Mouse (Mus musculus): ENCODE measurements around the gene Cdh11. TPM values are rescaled to one million over a fixed set of nuclear protein-coding genes. Genes with fewer than 3 reads are reported as not detected.
"Not testable (repeated sequence)": the region's sequence is repeated elsewhere in the genome, so short reads cannot be mapped to it uniquely, and the experiment has no call there.

Cdh11 gene
- polyA plus RNA-seq, 1 experiment from 2014 or later: 194 TPM

DNA sequence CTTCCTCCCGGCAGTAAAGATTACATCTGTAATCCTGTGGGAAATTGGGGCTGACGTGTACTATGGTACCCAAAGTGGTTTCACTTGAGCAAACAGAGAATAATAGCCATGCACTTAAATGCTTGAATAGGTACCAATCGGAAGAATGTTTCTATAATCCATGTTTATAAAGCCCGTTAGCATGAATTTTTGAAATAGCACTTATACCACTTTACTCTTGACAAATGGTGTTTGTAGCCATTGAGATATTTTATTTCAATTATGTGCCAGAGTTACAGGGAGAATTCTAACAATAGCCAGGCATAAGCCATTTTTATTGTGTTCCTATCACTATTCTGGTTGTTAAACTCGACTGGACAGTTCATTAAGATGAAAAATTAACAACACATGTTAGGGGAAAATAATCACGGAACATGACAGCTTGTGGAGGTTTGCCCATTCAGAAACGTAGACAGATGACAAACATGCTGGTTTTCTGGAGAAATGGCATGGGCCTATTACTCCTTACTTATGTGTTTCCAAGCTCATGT, 80.0 kb downstream of the Cdh11 start:
- H3K36me3 ChIP-seq: peaks cover 12% of the 10 kb centered on the region; the same call in 1 of the 2 replicates
- ATAC-seq (ENCODE audit: insufficient number of reproducible peaks, insufficient read depth, low FRiP score, low TSS enrichment, low read depth): no peak
- no peaks in the 10 kb centered on the region for H3K9me3 ChIP-seq
- no peak overlapping the region for H3K27ac ChIP-seq
- H3K4me1 ChIP-seq: 0 out of 2 replicates have a peak, but pooled peaks cover 7% of the 10 kb centered on the region
- 59% methylated on average over 7 of the region's 7 CpGs for WGBS
- H3K4me3 ChIP-seq: no peak overlapping the region
- H3K4me2 ChIP-seq: no peak overlapping the region
- H3K27me3 ChIP-seq: no peaks in the 10 kb centered on the region
- no peak overlapping the region for H3K9ac ChIP-seq

DNA sequence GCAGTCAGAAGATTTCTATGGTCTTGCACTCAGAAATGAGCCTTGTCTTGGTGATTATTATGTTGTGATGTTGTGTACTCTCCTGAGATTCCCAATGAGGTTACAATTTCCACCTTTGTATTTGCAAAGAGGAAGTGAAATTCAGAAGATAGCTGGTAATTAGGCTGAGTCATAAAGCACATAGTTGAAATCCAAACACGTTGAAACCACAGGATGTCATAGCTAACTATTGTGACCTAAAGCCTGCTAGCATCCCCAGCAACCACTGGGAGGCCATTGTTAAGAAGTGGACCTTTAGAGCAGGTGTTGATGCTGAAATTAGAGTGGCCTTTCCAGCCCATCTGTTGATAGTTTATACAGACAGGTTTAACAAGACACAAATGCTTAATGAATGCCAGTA, 85.2 kb downstream of the Cdh11 start:
- no peaks in the 10 kb centered on the region for H3K27me3 ChIP-seq
- H3K9me3 ChIP-seq: no peaks in the 10 kb centered on the region
- H3K27ac ChIP-seq: no peak overlapping the region
- WGBS: 60% methylated on average over 1 of the region's 1 CpGs
- H3K4me1 ChIP-seq: no peaks in the 10 kb centered on the region
- no peak overlapping the region for H3K4me2 ChIP-seq
- no peak for ATAC-seq (ENCODE audit: insufficient number of reproducible peaks, insufficient read depth, low FRiP score, low TSS enrichment, low read depth)
- no peak overlapping the region for H3K4me3 ChIP-seq
- H3K9ac ChIP-seq: no peak overlapping the region
- peaks cover 8% of the 10 kb centered on the region; the same call in 1 of the 2 replicates for H3K36me3 ChIP-seq

DNA sequence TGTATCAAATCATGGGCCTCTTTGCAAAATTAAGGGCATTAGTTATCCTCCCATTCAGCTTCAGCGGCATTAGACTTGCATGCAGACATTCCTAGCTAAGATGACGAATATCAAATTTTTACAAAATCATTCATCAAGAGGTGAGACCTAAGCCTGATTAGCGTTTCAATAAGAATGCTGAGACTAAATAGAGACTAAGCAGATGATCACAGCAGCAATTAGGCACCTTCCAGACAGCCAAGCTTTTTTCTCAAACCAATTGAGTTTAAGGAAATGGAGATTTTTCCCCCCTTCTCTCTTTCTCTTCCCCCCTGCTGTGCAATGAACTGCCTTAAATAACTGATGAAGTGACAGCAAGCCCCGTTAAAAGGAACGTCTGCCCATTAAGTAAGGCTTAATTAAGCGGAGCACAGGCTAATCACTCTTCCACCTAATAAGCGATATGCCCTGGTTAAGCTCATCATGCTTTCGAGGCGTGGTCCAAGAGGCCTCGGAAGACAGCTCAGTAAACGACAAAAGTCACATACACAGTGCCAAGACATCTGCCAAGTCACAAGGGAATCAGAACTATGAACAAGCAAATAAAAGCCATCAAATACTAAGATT, 87.1 kb downstream of the Cdh11 start:
- Histone ChIP-seq H3K4me2 (no peak overlapping the region), H3K9me3 (no peaks in the 10 kb centered on the region), H3K27me3 (no peaks in the 10 kb centered on the region), H3K4me1 (peaks cover 11% of the 10 kb centered on the region; the same call in 1 of the 2 replicates), H3K4me3 (no peak overlapping the region), H3K9ac (no peak overlapping the region), H3K36me3 (peaks cover 13% of the 10 kb centered on the region; the same call in 1 of the 2 replicates), H3K27ac (no peak overlapping the region)
- WGBS: 46% methylated on average over 11 of the region's 11 CpGs
- no peak for ATAC-seq (ENCODE audit: insufficient number of reproducible peaks, insufficient read depth, low FRiP score, low TSS enrichment, low read depth)

DNA sequence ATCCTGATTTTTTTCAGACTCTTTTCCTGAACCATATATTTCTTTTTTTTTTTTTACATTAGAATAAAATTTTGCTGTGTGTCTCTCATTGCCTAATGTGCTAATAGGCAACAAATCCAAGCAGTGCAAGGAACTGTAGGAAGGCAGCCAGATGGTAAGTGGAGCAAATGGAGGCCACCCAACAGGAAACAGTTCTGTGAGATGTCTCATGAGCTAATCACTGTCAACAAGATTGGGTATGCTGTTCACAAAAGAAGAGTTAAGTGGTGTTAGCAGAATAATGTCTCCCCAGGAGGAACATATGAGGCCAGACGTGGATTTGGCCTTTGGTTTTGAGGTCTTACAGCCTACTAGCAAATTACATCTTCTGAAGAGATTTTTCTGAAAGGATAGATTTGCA, 92.0 kb downstream of the Cdh11 start:
- Histone ChIP-seq H3K4me2 (no peak overlapping the region), H3K4me3 (no peak overlapping the region), H3K4me1 (peaks cover 22% of the 10 kb centered on the region), H3K36me3 (0 out of 2 replicates have a peak, but pooled peaks cover 12% of the 10 kb centered on the region), H3K9ac (no peak overlapping the region), H3K27ac (no peak overlapping the region), H3K9me3 (no peaks in the 10 kb centered on the region), H3K27me3 (no peaks in the 10 kb centered on the region)
- ATAC-seq (ENCODE audit: insufficient number of reproducible peaks, insufficient read depth, low FRiP score, low TSS enrichment, low read depth): no peak
- WGBS: 41% methylated on average over 1 of the region's 1 CpGs

DNA sequence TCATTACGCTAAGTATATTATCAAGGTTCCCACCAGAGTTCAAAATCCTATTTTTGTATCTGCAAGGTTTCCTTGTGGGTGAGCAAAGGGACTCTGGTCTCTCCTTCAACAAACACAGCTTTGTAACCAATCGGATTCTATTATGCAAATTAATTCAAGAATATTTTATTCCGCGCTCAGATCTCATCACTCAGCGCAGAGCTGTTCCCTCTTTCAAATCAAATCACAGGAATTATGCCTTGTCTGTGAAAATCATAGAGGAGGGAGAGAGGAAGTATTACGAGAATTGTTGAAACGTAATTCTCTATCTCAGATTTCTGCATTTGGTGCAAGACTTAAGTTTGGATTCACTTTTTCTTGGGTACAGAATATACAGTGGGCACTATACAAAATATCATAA, 100.0 kb downstream of the Cdh11 start:
- not testable (repeated sequence) for H3K27me3 ChIP-seq; H3K4me3 ChIP-seq; H3K36me3 ChIP-seq; H3K9ac ChIP-seq; H3K4me2 ChIP-seq; H3K27ac ChIP-seq; H3K4me1 ChIP-seq; H3K9me3 ChIP-seq; ATAC-seq (ENCODE audit: insufficient number of reproducible peaks, insufficient read depth, low FRiP score, low TSS enrichment, low read depth)
- 67% methylated on average over 7 of the region's 7 CpGs for WGBS

DNA sequence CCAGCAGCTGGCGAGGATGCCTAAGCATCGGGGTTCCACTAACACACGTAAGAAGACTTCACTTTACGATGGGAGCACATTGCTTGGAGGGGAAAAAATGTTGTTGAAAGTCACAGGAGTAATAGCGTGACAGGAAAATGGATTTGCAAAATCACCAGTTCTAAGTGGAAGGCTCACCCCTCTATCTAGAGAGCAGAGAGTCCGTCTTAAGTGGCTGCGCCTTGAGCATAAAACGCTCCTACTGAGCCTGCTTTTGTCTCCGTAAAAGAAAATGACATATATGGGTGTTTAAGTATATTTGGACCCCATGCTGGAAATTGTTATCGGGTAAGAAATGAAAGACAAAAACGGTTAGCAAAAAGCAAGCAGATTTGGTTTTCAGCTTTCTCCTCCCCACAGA, 100.4 kb downstream of the Cdh11 start:
- no peaks in the 10 kb centered on the region for H3K4me1 ChIP-seq
- ATAC-seq (ENCODE audit: insufficient number of reproducible peaks, insufficient read depth, low FRiP score, low TSS enrichment, low read depth): no peak
- no peak overlapping the region for H3K9ac ChIP-seq
- H3K27me3 ChIP-seq: no peaks in the 10 kb centered on the region
- 82% methylated on average over 11 of the region's 11 CpGs for WGBS
- H3K4me3 ChIP-seq: no peak overlapping the region
- H3K4me2 ChIP-seq: no peak overlapping the region
- H3K36me3 ChIP-seq: peaks cover 8% of the 10 kb centered on the region
- no peak overlapping the region for H3K27ac ChIP-seq
- H3K9me3 ChIP-seq: no peaks in the 10 kb centered on the region

DNA sequence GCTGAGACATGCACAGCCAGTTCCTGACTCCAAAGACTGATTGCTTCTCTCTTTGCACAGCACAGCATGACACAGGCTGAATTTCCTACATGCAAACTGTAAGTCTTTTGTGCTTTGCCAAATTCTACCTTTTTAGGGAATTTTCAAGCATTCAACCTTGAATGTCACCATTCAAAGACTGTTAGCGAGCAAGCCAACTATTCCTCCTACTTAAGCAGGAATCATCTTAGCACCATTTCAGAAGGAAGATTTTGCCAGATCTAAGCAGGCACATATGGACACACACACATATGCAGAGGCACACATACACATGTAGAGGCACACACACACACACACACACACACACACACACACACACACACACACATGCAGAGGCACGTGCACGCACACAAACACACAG, 108.3 kb downstream of the Cdh11 start:
- no peak overlapping the region for H3K4me2 ChIP-seq
- H3K36me3 ChIP-seq: peaks cover 65% of the 10 kb centered on the region
- ATAC-seq (ENCODE audit: insufficient number of reproducible peaks, insufficient read depth, low FRiP score, low TSS enrichment, low read depth): no peak
- no peak overlapping the region for H3K27ac ChIP-seq
- no peak overlapping the region for H3K9ac ChIP-seq
- no peaks in the 10 kb centered on the region for H3K4me1 ChIP-seq
- H3K9me3 ChIP-seq: no peaks in the 10 kb centered on the region
- H3K27me3 ChIP-seq: no peaks in the 10 kb centered on the region
- 90% methylated on average over 3 of the region's 3 CpGs for WGBS
- no peak overlapping the region for H3K4me3 ChIP-seq

DNA sequence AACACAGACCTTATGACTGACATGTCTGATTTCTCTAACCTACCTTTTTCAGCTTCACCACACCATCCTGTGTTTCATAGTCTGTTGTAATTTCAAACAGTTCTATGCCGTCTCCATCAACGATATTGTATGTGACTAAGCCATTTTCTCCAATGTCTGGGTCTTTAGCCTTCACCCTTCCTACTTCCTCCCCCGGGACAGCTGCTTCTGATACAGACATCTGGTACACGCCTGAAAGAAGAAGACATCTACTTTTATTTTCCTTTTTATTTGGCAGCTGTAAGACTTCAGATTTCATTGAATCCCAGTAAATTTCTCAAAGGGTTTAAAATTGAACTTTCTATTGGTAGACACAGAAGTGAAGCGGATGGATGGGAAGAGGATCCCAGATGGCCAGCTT, 120.9 kb downstream of the Cdh11 start:
- H3K4me3 ChIP-seq; H3K27me3 ChIP-seq; ATAC-seq (ENCODE audit: insufficient number of reproducible peaks, insufficient read depth, low FRiP score, low TSS enrichment, low read depth); H3K9me3 ChIP-seq; H3K27ac ChIP-seq; H3K4me2 ChIP-seq; H3K9ac ChIP-seq; H3K4me1 ChIP-seq: not testable (repeated sequence)
- H3K36me3 ChIP-seq: peaks cover 50% of the 10 kb centered on the region
- WGBS: 79% methylated on average over 5 of the region's 5 CpGs

DNA sequence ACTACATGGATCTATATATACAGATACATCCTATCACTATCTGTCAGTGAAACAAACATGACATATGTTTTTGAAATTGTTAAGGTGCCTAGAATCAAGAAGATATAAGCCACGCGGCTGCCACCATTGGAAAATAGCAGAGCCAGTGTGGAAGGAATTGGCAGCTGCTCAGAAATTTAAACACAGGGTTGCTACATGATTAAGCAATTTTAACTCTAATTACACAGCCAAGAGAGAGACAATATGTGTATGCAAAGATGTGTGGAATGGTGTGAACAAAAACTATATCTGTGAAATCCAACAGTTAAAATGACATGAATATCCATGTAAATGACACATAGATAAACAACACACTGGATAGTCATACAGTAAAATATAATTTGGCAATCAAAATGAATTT, 128.9 kb downstream of the Cdh11 start:
- Histone ChIP-seq H3K27ac (no peak overlapping the region), H3K4me3 (no peak overlapping the region), H3K36me3 (peaks cover 79% of the 10 kb centered on the region), H3K4me1 (no peaks in the 10 kb centered on the region), H3K9me3 (no peaks in the 10 kb centered on the region), H3K27me3 (no peaks in the 10 kb centered on the region), H3K9ac (no peak overlapping the region), H3K4me2 (no peak overlapping the region)
- ATAC-seq (ENCODE audit: insufficient number of reproducible peaks, insufficient read depth, low FRiP score, low TSS enrichment, low read depth): no peak
- 91% methylated on average over 2 of the region's 2 CpGs for WGBS

DNA sequence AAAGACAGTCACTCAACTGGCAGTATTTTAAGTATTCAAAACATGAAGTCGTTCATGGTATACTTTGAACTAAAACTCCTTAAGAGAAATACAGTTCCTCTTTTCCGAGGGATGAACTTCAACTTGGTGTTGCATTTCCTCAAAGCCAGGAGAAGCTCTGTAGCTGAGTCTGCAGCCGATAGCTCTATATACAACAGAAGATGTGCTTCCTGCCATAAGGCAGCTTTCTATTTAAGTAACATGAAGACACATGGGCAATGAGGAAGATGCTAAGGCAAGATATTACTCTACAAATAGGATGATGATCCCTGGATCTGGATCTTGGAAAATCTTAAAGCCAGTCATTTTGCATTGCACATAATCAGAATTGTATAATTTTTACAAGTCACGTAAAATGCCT, 133.5 kb downstream of the Cdh11 start:
- H3K27me3 ChIP-seq: no peaks in the 10 kb centered on the region
- peaks cover 75% of the 10 kb centered on the region for H3K36me3 ChIP-seq
- H3K4me3 ChIP-seq: no peak overlapping the region
- no peak for ATAC-seq (ENCODE audit: insufficient number of reproducible peaks, insufficient read depth, low FRiP score, low TSS enrichment, low read depth)
- H3K4me2 ChIP-seq: no peak overlapping the region
- no peak overlapping the region for H3K9ac ChIP-seq
- H3K4me1 ChIP-seq: no peaks in the 10 kb centered on the region
- no peak overlapping the region for H3K27ac ChIP-seq
- WGBS: 85% methylated on average over 4 of the region's 4 CpGs
- no peaks in the 10 kb centered on the region for H3K9me3 ChIP-seq

DNA sequence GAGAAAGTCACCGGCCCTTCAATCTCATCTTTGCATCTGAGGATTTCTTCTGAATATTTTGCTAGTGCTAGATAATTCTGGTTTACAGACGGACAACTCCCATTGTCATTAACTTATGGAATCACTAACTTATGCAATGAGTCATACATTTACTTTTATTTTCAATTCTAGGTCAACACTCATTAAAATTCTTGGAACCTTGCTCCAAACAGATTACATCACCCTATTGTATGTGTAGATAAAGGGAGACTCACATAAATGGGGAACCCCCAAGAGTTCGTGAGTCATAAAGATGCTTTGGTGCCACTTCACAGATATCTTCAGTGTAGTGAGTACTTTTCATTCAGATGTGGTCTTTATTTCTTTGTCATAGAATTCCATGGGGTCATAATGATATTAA, 158.3 kb downstream of the Cdh11 start:
- peaks cover 4% of the 10 kb centered on the region; the same call in 1 of the 2 replicates for H3K36me3 ChIP-seq
- no peak for ATAC-seq (ENCODE audit: insufficient number of reproducible peaks, insufficient read depth, low FRiP score, low TSS enrichment, low read depth)
- H3K9ac ChIP-seq: no peak overlapping the region
- no peaks in the 10 kb centered on the region for H3K9me3 ChIP-seq
- H3K4me3 ChIP-seq: no peak overlapping the region
- no peak overlapping the region for H3K27ac ChIP-seq
- no peaks in the 10 kb centered on the region for H3K27me3 ChIP-seq
- 83% methylated on average over 3 of the region's 3 CpGs for WGBS
- no peaks in the 10 kb centered on the region for H3K4me1 ChIP-seq
- H3K4me2 ChIP-seq: no peak overlapping the region

DNA sequence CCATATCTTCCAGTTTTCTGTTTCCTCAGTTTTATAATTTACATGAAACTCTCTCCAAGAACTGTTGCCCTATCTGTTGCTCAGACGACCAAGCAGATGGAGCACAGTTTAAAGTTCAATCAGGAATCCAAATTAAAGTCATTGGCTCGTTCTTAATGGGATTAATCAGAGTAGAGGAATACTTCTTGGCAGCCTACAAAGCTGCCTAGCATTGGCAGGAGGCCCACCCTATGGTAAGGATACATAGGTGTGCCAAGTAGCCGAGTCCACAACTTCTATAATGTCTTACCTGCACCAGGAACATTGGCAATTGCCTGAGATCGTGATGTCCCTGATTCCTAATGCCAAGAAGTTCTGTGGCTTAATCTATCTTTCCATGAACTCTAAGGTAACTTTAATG, 173.3 kb downstream of the Cdh11 start:
- ATAC-seq (ENCODE audit: insufficient number of reproducible peaks, insufficient read depth, low FRiP score, low TSS enrichment, low read depth): no peak
- 78% methylated on average over 4 of the region's 4 CpGs for WGBS
- Histone ChIP-seq H3K9ac (no peak overlapping the region), H3K4me3 (no peak overlapping the region), H3K9me3 (no peaks in the 10 kb centered on the region), H3K27ac (no peak overlapping the region), H3K36me3 (no peaks in the 10 kb centered on the region), H3K27me3 (no peaks in the 10 kb centered on the region), H3K4me2 (no peak overlapping the region), H3K4me1 (no peaks in the 10 kb centered on the region)
